12 mouse cellular contexts compared by ENCODE assay signal in genomic region chr3:37937381-37938283, GRCm38 (mm10).
DNase-seq lines count a peak whose midpoint lies in the region; ATAC-seq and TF ChIP-seq lines count a peak whose summit lies in the region.
"Had no signal": no experiment of that assay in that cellular context is flagged by ENCODE, and none has a peak within 500 bp of the region (broad histone marks: within the 10 kb centered on the region; RNA-seq: fewer than 3 reads in every experiment).

No protein-coding gene starts in this region.

- TF ChIP-seq CTCF in Patski (IDR thresholded peaks at IDR 0.05): no peak

- POLR2A ChIA-PET in Patski (lab: Charles Lee): interaction anchor here (0.6 to 4.6 kb wide), 20 partner anchors 20 to 576 kb away, joined by 3 to 27 read pairs (median 4); partner anchors contain the start of gene Spry1

- H3K36me3 ChIP-seq in heart, embryonic 14.5 days (ENCODE audit: control insufficient read depth, insufficient read depth, low read length): no peaks in the 10 kb centered on the region

- H3K27ac ChIP-seq in heart, embryonic 14.5 days (replicated peaks in 1 of 2; ENCODE audit: control insufficient read depth in 1 of 2, insufficient read depth in 1 of 2, low read depth in 2 of 2, low read length in 2 of 2): peak overlapping the region; percentile 43 to 72; a peak in 3 of 4 replicates

- no peaks in the 10 kb centered on the region for H3K9me3 ChIP-seq in heart, embryonic 14.5 days (ENCODE audit: control insufficient read depth, low read length)

- no peaks in the 10 kb centered on the region for H3K27me3 ChIP-seq in Patski
- no peaks in the 10 kb centered on the region for H3K27me3 ChIP-seq in heart, embryonic 14.5 days (ENCODE audit: control insufficient read depth, insufficient read depth, low read length)

- peak; percentile 38 to 42 for DNase-seq in heart, adult 18-20 months
- no peak for DNase-seq in heart, postnatal 25 days (ENCODE audit: low spot score)
- DNase-seq in Patski (ENCODE audit: low read depth, low spot score) (peak; percentile 70), MN1 (ENCODE audit: low spot score) (no peak)
- peak; percentile 61 to 63 for DNase-seq in kidney, postnatal 25 days
- DNase-seq in adrenal gland, adult (ENCODE audit: inconsistent age in 2 of 2, low spot score in 1 of 2): no peak
- DNase-seq in left cerebral cortex, postnatal 4 days: no peak
- DNase-seq: cerebellum, adult 11 months; layer of hippocampus, postnatal 36 days; thymus, adult 2 months had no signal

- in situ Hi-C loops in Patski (cut with MboI; ENCODE audit: low pct_unique_long_range_greater_than_20kb): loop anchor here (10.0 to 25.0 kb wide), 2 partner anchors 93 to 300 kb away; partner anchors contain the start of gene Spry1

- CTCF ChIA-PET in Patski (lab: Charles Lee): interaction anchor here (0.7 to 3.3 kb wide), 18 partner anchors 14 to 469 kb away, joined by 3 to 15 read pairs (median 4); no protein-coding TSS in a partner anchor

- no peak overlapping the region for H3K4me2 ChIP-seq in heart, embryonic 14.5 days (ENCODE audit: low read length)

- H3K9ac ChIP-seq in heart, embryonic 14.5 days (ENCODE audit: low read length): no peak overlapping the region

- ATAC-seq in Patski: peak; percentile 24
- ATAC-seq in heart, embryonic 14.5 days (ENCODE audit: insufficient number of reproducible peaks, insufficient read depth, low FRiP score, low read depth): no peak

- peaks cover 19 to 43% of the 10 kb centered on the region in 2 experiments for H3K4me1 ChIP-seq in heart, embryonic 14.5 days (ENCODE audit: control insufficient read depth in 2 of 2, insufficient read depth in 2 of 2, low read length in 2 of 2)

- no peak overlapping the region for H3K4me3 ChIP-seq in heart, embryonic 14.5 days (ENCODE audit: control insufficient read depth in 1 of 2, insufficient read depth in 1 of 2, low read depth in 1 of 2, low read length in 2 of 2)
- H3K4me3 ChIP-seq: erythroblast, embryonic 14.5 days had no signal

- intact Hi-C loops in heart, postnatal 25 days (cut with DNase I): loop anchor here (5.0 kb wide), 2 partner anchors 40 to 170 kb away; no protein-coding TSS in a partner anchor
- intact Hi-C loops in left cerebral cortex, postnatal 4 days (cut with DNase I): no loop called here

- 51% methylated on average over 11 of the region's 11 CpGs for WGBS in heart, embryonic 14.5 days

Comparison
In these comparisons a context has a peak if more than half of its experiments do, and no peak if none do; other contexts are left out.
1. DNase-seq: peak in heart, adult 18-20 months (2 of 2), Patski (single experiment) and kidney, postnatal 25 days (2 of 2); none in heart, postnatal 25 days (single experiment), adrenal gland, adult (0 of 2), left cerebral cortex, postnatal 4 days (single experiment) and MN1 (single experiment).